Mouse (Mus musculus) testis, adult 2 months (tissue): ENCODE data around the gene Ckap4. TPM values are rescaled to one million over a fixed set of nuclear protein-coding genes. Genes with fewer than 3 reads are reported as not detected.
"Not testable (repeated sequence)": the region's sequence is repeated elsewhere in the genome, so short reads cannot be mapped to it uniquely, and the experiment has no call there.

Source experiments
- H3K27ac ChIP-seq: fragments of 200-500 bp; 2 replicates; pipeline ENCODE4 v1.5.1; 2012; ENCODE audit warnings: low read depth, low read length; ENCODE audit not compliant: control insufficient read depth, insufficient read depth
- H3K27me3 ChIP-seq: fragments of 200-500 bp; 2 replicates; pipeline ENCODE4 v1.6.1; 2012; ENCODE audit warnings: mild to moderate bottlenecking, low read length, moderate library complexity; ENCODE audit not compliant: control insufficient read depth, insufficient read depth
- H3K36me3 ChIP-seq: fragments of 200-500 bp; 2 replicates; pipeline ENCODE4 v1.6.1; 2012; ENCODE audit warnings: mild to moderate bottlenecking, low read length; ENCODE audit not compliant: control insufficient read depth, insufficient read depth
- H3K4me1 ChIP-seq: fragments of 200-500 bp; 2 replicates; pipeline ENCODE4 v1.6.1; 2012; ENCODE audit warnings: low read length; ENCODE audit not compliant: control insufficient read depth, insufficient read depth
- H3K4me3 ChIP-seq: fragments of 200-500 bp; 2 replicates; pipeline ENCODE4 v1.5.1; 2012; ENCODE audit warnings: low read depth, mild to moderate bottlenecking, low read length, moderate library complexity, mixed read lengths; ENCODE audit not compliant: control insufficient read depth
- CTCF ChIP-seq: fragments of 200-500 bp; IDR thresholded peaks from 2 replicates; pipeline ENCODE4 v1.5.1; 2012; ENCODE audit warnings: low read depth, mild to moderate bottlenecking, inconsistent platforms, low read length, moderate library complexity; ENCODE audit not compliant: control insufficient read depth, insufficient read depth, insufficient replicate concordance
- POLR2A ChIP-seq: fragments of 200-500 bp; IDR thresholded peaks from 2 replicates; pipeline ENCODE4 v1.6.1; 2012; ENCODE audit warnings: low read depth, mild to moderate bottlenecking, inconsistent platforms, low read length, moderate library complexity; ENCODE audit not compliant: control insufficient read depth
- polyA plus RNA-seq: library from polyadenylated mRNA; depleted of rRNA; stranded (reverse); fragments of >200 nt; gene quantifications from 2 replicates; pipeline ENCODE4 v1.2.3, GENCODE M21; 2012

The Ckap4 gene
- polyA plus RNA-seq, 1 experiment, result 50.1 TPM

GRCm38 (mm10) chr10:84516414-84516927 lies 17.4 kb downstream of the Ckap4 start:
- H3K27ac ChIP-seq, result no peak overlapping the region
- TF ChIP-seq CTCF (no peak), POLR2A (no peak)
- H3K27me3 ChIP-seq, result no peaks in the 10 kb centered on the region
- H3K36me3 ChIP-seq, result no peaks in the 10 kb centered on the region
- H3K4me1 ChIP-seq, result no peaks in the 10 kb centered on the region
- no peak overlapping the region for H3K4me3 ChIP-seq

- not testable (repeated sequence) for H3K4me1 ChIP-seq, H3K36me3 ChIP-seq, H3K27ac ChIP-seq, H3K27me3 ChIP-seq, H3K4me3 ChIP-seq
These were observed 17.9 kb downstream of the Ckap4 start for GRCm38 (mm10) chr10:84515980-84516379.

GRCm38 (mm10) chr10:84515512-84515950 lies 18.3 kb downstream of the Ckap4 start:
- H3K27ac ChIP-seq, result no peak overlapping the region
- H3K27me3 ChIP-seq, result no peaks in the 10 kb centered on the region
- no peak overlapping the region for H3K4me3 ChIP-seq
- no peak for TF ChIP-seq CTCF
- TF ChIP-seq POLR2A, result no peak
- no peaks in the 10 kb centered on the region for H3K36me3 ChIP-seq
- no peaks in the 10 kb centered on the region for H3K4me1 ChIP-seq

GRCm38 (mm10) chr10:84514038-84514578 lies 19.8 kb downstream of the Ckap4 start:
- Histone ChIP-seq H3K27ac (no peak overlapping the region), H3K4me1 (no peaks in the 10 kb centered on the region)
- TF ChIP-seq POLR2A, result no peak
- peak; percentile 74; the same call in 1 of the 2 replicates for TF ChIP-seq CTCF

GRCm38 (mm10) chr10:84512766-84513165 lies 21.1 kb downstream of the Ckap4 start:
- H3K4me1 ChIP-seq, result no peaks in the 10 kb centered on the region
- H3K27ac ChIP-seq, result no peak overlapping the region
- no peak for TF ChIP-seq CTCF
- TF ChIP-seq POLR2A, result no peak
- H3K27me3 ChIP-seq, result no peaks in the 10 kb centered on the region
- no peak overlapping the region for H3K4me3 ChIP-seq
- no peaks in the 10 kb centered on the region for H3K36me3 ChIP-seq

More at GRCm38 (mm10) chr10:84514038-84514578, 19.8 kb downstream of the Ckap4 start:
- no peaks in the 10 kb centered on the region for H3K27me3 ChIP-seq
- no peak overlapping the region for H3K4me3 ChIP-seq
- no peaks in the 10 kb centered on the region for H3K36me3 ChIP-seq

GRCm38 (mm10) chr10:84508603-84509002 lies 25.3 kb downstream of the Ckap4 start:
- H3K4me3 ChIP-seq, result no peak overlapping the region
- H3K27ac ChIP-seq, result no peak overlapping the region
- H3K36me3 ChIP-seq, result no peaks in the 10 kb centered on the region
- no peaks in the 10 kb centered on the region for H3K27me3 ChIP-seq
- no peak for TF ChIP-seq CTCF
- no peak for TF ChIP-seq POLR2A
- H3K4me1 ChIP-seq, result no peaks in the 10 kb centered on the region

GRCm38 (mm10) chr10:84498867-84499266 lies 35.0 kb downstream of the Ckap4 start:
- Histone ChIP-seq H3K36me3 (no peaks in the 10 kb centered on the region), H3K4me3 (no peak overlapping the region), H3K27ac (no peak overlapping the region), H3K27me3 (no peaks in the 10 kb centered on the region), H3K4me1 (no peaks in the 10 kb centered on the region)
- TF ChIP-seq CTCF (no peak), POLR2A (no peak)

- Histone ChIP-seq H3K4me1 (no peaks in the 10 kb centered on the region), H3K36me3 (no peaks in the 10 kb centered on the region), H3K4me3 (no peak overlapping the region), H3K27me3 (no peaks in the 10 kb centered on the region), H3K27ac (no peak overlapping the region)
- no peak for TF ChIP-seq POLR2A
- no peak for TF ChIP-seq CTCF
These were observed 37.1 kb downstream of the Ckap4 start for GRCm38 (mm10) chr10:84496805-84497204.
